Mouse (Mus musculus) heart, postnatal 4 days (tissue): ENCODE data around the gene Gclc. TPM values are rescaled to one million over a fixed set of nuclear protein-coding genes. Genes with fewer than 3 reads are reported as not detected.
A peak's percentile ranks its signal among the peaks of the same experiment; 100 is the strongest.

ENCODE experiments used
- DNase-seq: peaks from one replicate; pipeline ENCODE4 v3.0.0; 2021
- total RNA-seq, 2 experiments: library from RNA; stranded (reverse); gene quantifications; 2 replicates each; pipeline ENCODE4 v1.2.3; 2021

Gene Gclc
- total RNA-seq, result 10 to 100 TPM; 12.0 to 12.4 TPM

- peak; percentile 93 for DNase-seq
These were observed at the start of gene Gclc for GRCm38 (mm10) chr9:77753853-77754727. Gene Gclc (plus strand): TSS chr9:77754535.

- no peak for DNase-seq
These were observed 47.8 kb upstream of the Gclc start for GRCm38 (mm10) chr9:77706515-77706914.

- no peak for DNase-seq
These were observed 46.7 kb upstream of the Gclc start for GRCm38 (mm10) chr9:77707433-77708139.

GRCm38 (mm10) chr9:77708950-77709349, 45.4 kb upstream of the Gclc start:
- DNase-seq, result no peak

GRCm38 (mm10) chr9:77711021-77711569, 43.2 kb upstream of the Gclc start:
- no peak for DNase-seq

GRCm38 (mm10) chr9:77712816-77713215, 41.5 kb upstream of the Gclc start:
- no peak for DNase-seq

- DNase-seq, result no peak
These were observed 41.0 kb upstream of the Gclc start for GRCm38 (mm10) chr9:77713301-77713700.

- no peak for DNase-seq
These were observed 39.1 kb upstream of the Gclc start for GRCm38 (mm10) chr9:77715262-77715661.

- DNase-seq, result no peak
These were observed 38.3 kb upstream of the Gclc start for GRCm38 (mm10) chr9:77716009-77716408.

- no peak for DNase-seq
These were observed 36.4 kb upstream of the Gclc start for GRCm38 (mm10) chr9:77717831-77718435.

- no peak for DNase-seq
These were observed 35.4 kb upstream of the Gclc start for GRCm38 (mm10) chr9:77718816-77719411.

GRCm38 (mm10) chr9:77719675-77720074, 34.7 kb upstream of the Gclc start:
- DNase-seq, result no peak

- no peak for DNase-seq
These were observed 32.0 kb upstream of the Gclc start for GRCm38 (mm10) chr9:77722381-77722780.

- DNase-seq, result no peak
These were observed 30.1 kb upstream of the Gclc start for GRCm38 (mm10) chr9:77724216-77724615.

- no peak for DNase-seq
These were observed 28.9 kb upstream of the Gclc start for GRCm38 (mm10) chr9:77725448-77725847.

GRCm38 (mm10) chr9:77726018-77726684, 28.2 kb upstream of the Gclc start:
- no peak for DNase-seq

GRCm38 (mm10) chr9:77727012-77727411, 27.3 kb upstream of the Gclc start:
- no peak for DNase-seq

GRCm38 (mm10) chr9:77732067-77732466, 22.3 kb upstream of the Gclc start:
- no peak for DNase-seq

GRCm38 (mm10) chr9:77737298-77738041, 16.9 kb upstream of the Gclc start:
- no peak for DNase-seq

GRCm38 (mm10) chr9:77741452-77741851, 12.9 kb upstream of the Gclc start:
- DNase-seq, result no peak

GRCm38 (mm10) chr9:77744798-77745197, 9.5 kb upstream of the Gclc start:
- DNase-seq, result no peak
